Comparison of ENCODE assay signal across 19 mouse cellular contexts in genomic region chr4:41310567-41311563, GRCm38 (mm10). TPM values are rescaled to one million over a fixed set of nuclear protein-coding genes. Genes with fewer than 3 reads are reported as not detected.
A peak's percentile ranks its signal among the peaks of the same experiment; 100 is the strongest.
DNase-seq lines count a peak whose midpoint lies in the region; ATAC-seq and TF ChIP-seq lines count a peak whose summit lies in the region.
"Had no signal": no experiment of that assay in that cellular context is flagged by ENCODE, and none has a peak within 500 bp of the region (broad histone marks: within the 10 kb centered on the region; RNA-seq: fewer than 3 reads in every experiment).

No protein-coding gene starts in this region.

- no peak for TF ChIP-seq CTCF in liver, postnatal 0 days (IDR thresholded peaks at IDR 0.05; ENCODE audit: low read depth)

- TF ChIP-seq EP300 in liver, postnatal 0 days (IDR thresholded peaks at IDR 0.05; ENCODE audit: low read depth) = 0 out of 2 replicates have a peak, but pooled peaks have one; percentile 35

- DNase-seq in spleen, postnatal 36 days (ENCODE audit: low spot score in 2 of 2) = peak; percentile 82 to 87
- DNase-seq in spleen, adult 18-20 months = no peak
- no peak for DNase-seq in liver, postnatal 0 days
- peak; percentile 90 for DNase-seq in splenic B cell, adult 2 months (ENCODE audit: low read depth, low spot score)
- DNase-seq: cerebellum, postnatal 10 days; gastrocnemius, adult 2 months; kidney, postnatal 4 days; left cerebral cortex, postnatal 4 days; lung, embryonic 14.5 days; right cerebral cortex, postnatal 25 days; thymus, postnatal 25 days had no signal

- H3K4me3 ChIP-seq in erythroblast, embryonic 14.5 days (replicated peaks) = peak overlapping the region; percentile 27
- peak overlapping the region; percentile 90; the same call in 1 of the 2 replicates for H3K4me3 ChIP-seq in liver, postnatal 0 days (ENCODE audit: low read depth, low read length)
- no peak overlapping the region for H3K4me3 ChIP-seq in kidney, embryonic 16.5 days (ENCODE audit: low read length)
- H3K4me3 ChIP-seq: gastrocnemius, adult 2 months; hindbrain, embryonic 13.5 days; intestine, embryonic 15.5 days; midbrain, embryonic 12.5 days had no signal

- H3K9me3 ChIP-seq in erythroblast, embryonic 14.5 days (ENCODE audit: control insufficient read depth, low read length) = no peaks in the 10 kb centered on the region
- no peaks in the 10 kb centered on the region for H3K9me3 ChIP-seq in liver, postnatal 0 days (ENCODE audit: low read length)
- no peaks in the 10 kb centered on the region for H3K9me3 ChIP-seq in kidney, embryonic 16.5 days (ENCODE audit: low read length)
- H3K9me3 ChIP-seq: hindbrain, embryonic 13.5 days; intestine, embryonic 15.5 days; midbrain, embryonic 12.5 days had no signal

- 55% methylated on average over 9 of the region's 9 CpGs for WGBS in liver, postnatal 0 days (ENCODE audit: insufficient replicate concordance)
- 90% methylated on average over 9 of the region's 9 CpGs for WGBS in kidney, embryonic 16.5 days

- peaks cover 79% of the 10 kb centered on the region for H3K36me3 ChIP-seq in erythroblast, embryonic 14.5 days (ENCODE audit: control insufficient read depth)
- peaks cover 51% of the 10 kb centered on the region for H3K36me3 ChIP-seq in liver, postnatal 0 days (replicated peaks; ENCODE audit: insufficient read depth, low read length)
- peaks cover 5% of the 10 kb centered on the region for H3K36me3 ChIP-seq in splenic B cell, adult 2 months (ENCODE audit: control insufficient read depth, insufficient read depth, low read length, poor library complexity, severe bottlenecking)
- peaks cover 44% of the 10 kb centered on the region for H3K36me3 ChIP-seq in kidney, embryonic 16.5 days (ENCODE audit: insufficient read depth, low read length)

- H3K9ac ChIP-seq in liver, postnatal 0 days (replicated peaks) = no peak overlapping the region
- H3K9ac ChIP-seq in kidney, embryonic 16.5 days (replicated peaks; ENCODE audit: low read length) = no peak overlapping the region
- H3K9ac ChIP-seq: hindbrain, embryonic 13.5 days; intestine, embryonic 15.5 days; lung, embryonic 14.5 days; midbrain, embryonic 12.5 days had no signal

- no peak for ATAC-seq in erythroblast, adult 5-6 weeks (replicated peaks; ENCODE audit: low FRiP score, poor library complexity, severe bottlenecking)
- ATAC-seq in liver, postnatal 0 days = no peak
- ATAC-seq in activated CD4-positive, CD25-positive, alpha-beta regulatory T cell, adult 4 months = no peak
- ATAC-seq in kidney, embryonic 16.5 days (ENCODE audit: low FRiP score, low TSS enrichment) = no peak
- ATAC-seq: forebrain, embryonic 16.5 days; intestine, embryonic 15.5 days had no signal

- H3K27ac ChIP-seq in liver, postnatal 0 days (ENCODE audit: low read depth) = no peak overlapping the region
- no peak overlapping the region for H3K27ac ChIP-seq in kidney, embryonic 16.5 days (ENCODE audit: low read length)
- H3K27ac ChIP-seq: gastrocnemius, adult 2 months; hindbrain, embryonic 13.5 days; intestine, embryonic 15.5 days; midbrain, embryonic 12.5 days had no signal

- H3K4me2 ChIP-seq in liver, postnatal 0 days (ENCODE audit: low read depth, low read length) = peak overlapping the region; percentile 78
- no peak overlapping the region for H3K4me2 ChIP-seq in kidney, embryonic 16.5 days (replicated peaks; ENCODE audit: low read depth, low read length)
- H3K4me2 ChIP-seq: hindbrain, embryonic 13.5 days; intestine, embryonic 15.5 days; lung, embryonic 14.5 days; midbrain, embryonic 12.5 days had no signal

- H3K27me3 ChIP-seq in erythroblast, embryonic 14.5 days (ENCODE audit: control insufficient read depth) = no peaks in the 10 kb centered on the region
- no peaks in the 10 kb centered on the region for H3K27me3 ChIP-seq in liver, postnatal 0 days (ENCODE audit: insufficient read depth, low read length)
- H3K27me3 ChIP-seq in splenic B cell, adult 2 months (ENCODE audit: control insufficient read depth, insufficient read depth, low read length, poor library complexity, severe bottlenecking) = no peaks in the 10 kb centered on the region
- no peaks in the 10 kb centered on the region for H3K27me3 ChIP-seq in kidney, embryonic 16.5 days (ENCODE audit: insufficient read depth, low read length)
- H3K27me3 ChIP-seq: hindbrain, embryonic 13.5 days; intestine, embryonic 15.5 days; midbrain, embryonic 12.5 days had no signal

- peaks cover 65% of the 10 kb centered on the region for H3K4me1 ChIP-seq in erythroblast, embryonic 14.5 days (ENCODE audit: control insufficient read depth)
- H3K4me1 ChIP-seq in liver, postnatal 0 days (ENCODE audit: insufficient read depth) = peaks cover 42% of the 10 kb centered on the region
- H3K4me1 ChIP-seq in kidney, embryonic 16.5 days (ENCODE audit: insufficient read depth, low read length) = peaks cover 20% of the 10 kb centered on the region

RNA-seq across cellular contexts. Expression of gene Dcaf12, which starts 3.8 kb away (rescaled TPM):
- 14.1 and 15.2 TPM in 2 replicates for polyA plus RNA-seq in erythroblast, embryonic 14.5 days (2012)
- total RNA-seq in erythroblast, adult 5-6 weeks (2015; ENCODE audit: low replicate concordance) = 200 and 219 TPM in 2 replicates
- total RNA-seq in erythroblast, adult 5-6 weeks (2017; ENCODE audit: low replicate concordance) = 299 and 336 TPM in 2 replicates
- polyA plus RNA-seq in liver, postnatal 0 days (2015; fragmentation: Nextera tagmentation; extraction: Ambion mirVana) = 35.8 and 39.6 TPM in 2 replicates
- 10 to 100 TPM; 24.4 to 28.0 TPM for polyA plus RNA-seq in activated CD4-positive, CD25-positive, alpha-beta regulatory T cell, adult 4 months (2017; shearing (Covaris generic))
- 75.8 and 76.6 TPM in 2 replicates for polyA plus RNA-seq in kidney, embryonic 16.5 days (2015; fragmentation: Nextera tagmentation; extraction: Ambion mirVana)

RNA-seq across cellular contexts. Expression of gene Ubap2, which starts 35.9 kb away (rescaled TPM):
- polyA plus RNA-seq in erythroblast, embryonic 14.5 days (2012) = 60.5 and 63.9 TPM in 2 replicates
- 23.2 and 26.1 TPM in 2 replicates for total RNA-seq in erythroblast, adult 5-6 weeks (2015; ENCODE audit: low replicate concordance)
- 14.7 and 46.3 TPM in 2 replicates for total RNA-seq in erythroblast, adult 5-6 weeks (2017; ENCODE audit: low replicate concordance)
- polyA plus RNA-seq in liver, postnatal 0 days (2015; fragmentation: Nextera tagmentation; extraction: Ambion mirVana) = 8.3 and 10.8 TPM in 2 replicates
- 10 to 100 TPM; 18.2 to 23.7 TPM for polyA plus RNA-seq in activated CD4-positive, CD25-positive, alpha-beta regulatory T cell, adult 4 months (2017; shearing (Covaris generic))
- 64.5 and 76.4 TPM in 2 replicates for polyA plus RNA-seq in kidney, embryonic 16.5 days (2015; fragmentation: Nextera tagmentation; extraction: Ambion mirVana)

RNA-seq across cellular contexts. Expression of gene Ubap1, which starts 37.9 kb away (rescaled TPM):
- 7.0 and 7.3 TPM in 2 replicates for polyA plus RNA-seq in erythroblast, embryonic 14.5 days (2012)
- 96.8 and 109 TPM in 2 replicates for total RNA-seq in erythroblast, adult 5-6 weeks (2015; ENCODE audit: low replicate concordance)
- total RNA-seq in erythroblast, adult 5-6 weeks (2017; ENCODE audit: low replicate concordance) = 201 and 217 TPM in 2 replicates
- 25.6 and 28.6 TPM in 2 replicates for polyA plus RNA-seq in liver, postnatal 0 days (2015; fragmentation: Nextera tagmentation; extraction: Ambion mirVana)
- polyA plus RNA-seq in activated CD4-positive, CD25-positive, alpha-beta regulatory T cell, adult 4 months (2017; shearing (Covaris generic)) = 10 to 100 TPM; 25.5 to 36.2 TPM
- polyA plus RNA-seq in kidney, embryonic 16.5 days (2015; fragmentation: Nextera tagmentation; extraction: Ambion mirVana) = 59.9 and 62.7 TPM in 2 replicates

Comparison
In these comparisons a context has a peak if more than half of its experiments do, and no peak if none do; other contexts are left out.
1. DNase-seq: peak in spleen, postnatal 36 days (2 of 2) and splenic B cell, adult 2 months (single experiment); none in spleen, adult 18-20 months (0 of 2) and liver, postnatal 0 days (single experiment).